Comparison of ENCODE assay signal across 8 mouse cellular contexts in the genomic region with DNA sequence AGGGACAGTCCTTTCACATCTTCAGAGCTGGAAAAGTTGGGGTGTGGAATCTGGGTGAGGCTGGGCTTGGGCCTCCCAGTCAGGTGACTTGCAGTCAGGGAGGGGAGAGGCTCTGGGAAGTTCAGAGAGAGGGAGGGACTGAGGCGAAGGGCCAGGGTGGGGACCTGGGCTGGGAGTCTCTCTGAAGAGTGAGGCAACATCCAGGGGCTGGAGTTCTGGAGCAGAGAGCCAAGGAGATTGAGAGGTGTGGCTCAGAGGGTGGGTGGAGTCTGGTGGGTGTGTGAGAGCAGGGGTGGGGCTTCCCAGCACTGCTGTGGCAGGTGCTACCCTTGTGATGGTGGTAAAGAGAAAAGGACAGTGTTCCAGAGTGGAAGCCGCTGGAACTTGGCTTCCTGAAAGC. TPM values are rescaled to one million over a fixed set of nuclear protein-coding genes. Genes with fewer than 3 reads are reported as not detected.
DNase-seq lines count a peak whose midpoint lies in the region; ATAC-seq lines count a peak whose summit lies in the region.

No protein-coding gene starts in this region.

- H3K27ac ChIP-seq in midbrain, embryonic 10.5 days (replicated peaks): peak overlapping the region; percentile 63
- H3K27ac ChIP-seq in midbrain, embryonic 11.5 days (ENCODE audit: low read depth, low read length): no peak overlapping the region
- no peak overlapping the region for H3K27ac ChIP-seq in liver, embryonic 12.5 days
- no peak overlapping the region for H3K27ac ChIP-seq in forebrain, embryonic 15.5 days (replicated peaks)

- H3K27me3 ChIP-seq in midbrain, embryonic 10.5 days (ENCODE audit: low read depth, poor library complexity, severe bottlenecking): peaks cover 87% of the 10 kb centered on the region
- peaks cover 19% of the 10 kb centered on the region for H3K27me3 ChIP-seq in midbrain, embryonic 11.5 days (ENCODE audit: control insufficient read depth, insufficient read depth, low read length)
- peaks cover 78% of the 10 kb centered on the region for H3K27me3 ChIP-seq in liver, embryonic 12.5 days (replicated peaks)
- H3K27me3 ChIP-seq in forebrain, embryonic 15.5 days: peaks cover 6% of the 10 kb centered on the region; the same call in 1 of the 2 replicates

- DNase-seq in midbrain, embryonic 10.5 days (ENCODE audit: low spot score): no peak
- no peak for DNase-seq in midbrain, embryonic 11.5 days (ENCODE audit: low spot score, missing footprints)
- peak; percentile 98 for DNase-seq in heart, adult 11 months
- DNase-seq in testis, postnatal 10 days (ENCODE audit: low spot score): peak; percentile 62
- no peak for DNase-seq in neural tube, embryonic 10.5 days (ENCODE audit: extremely low spot score, low spot score)

- no peaks in the 10 kb centered on the region for H3K9me3 ChIP-seq in midbrain, embryonic 10.5 days (replicated peaks)
- H3K9me3 ChIP-seq in midbrain, embryonic 11.5 days (ENCODE audit: control insufficient read depth, low read length): no peaks in the 10 kb centered on the region
- no peaks in the 10 kb centered on the region for H3K9me3 ChIP-seq in liver, embryonic 12.5 days (replicated peaks)
- H3K9me3 ChIP-seq in forebrain, embryonic 15.5 days: no peaks in the 10 kb centered on the region

- no peak overlapping the region for H3K4me3 ChIP-seq in midbrain, embryonic 10.5 days
- H3K4me3 ChIP-seq in midbrain, embryonic 11.5 days (ENCODE audit: low read depth, low read length): no peak overlapping the region
- H3K4me3 ChIP-seq in liver, embryonic 12.5 days: no peak overlapping the region
- H3K4me3 ChIP-seq in forebrain, embryonic 15.5 days: no peak overlapping the region

- no peak overlapping the region for H3K4me2 ChIP-seq in midbrain, embryonic 11.5 days
- no peak overlapping the region for H3K4me2 ChIP-seq in liver, embryonic 12.5 days
- no peak overlapping the region for H3K4me2 ChIP-seq in forebrain, embryonic 15.5 days (replicated peaks)

- H3K36me3 ChIP-seq in midbrain, embryonic 10.5 days: no peaks in the 10 kb centered on the region
- H3K36me3 ChIP-seq in midbrain, embryonic 11.5 days (ENCODE audit: control insufficient read depth, insufficient read depth, low read length): no peaks in the 10 kb centered on the region
- no peaks in the 10 kb centered on the region for H3K36me3 ChIP-seq in liver, embryonic 12.5 days
- H3K36me3 ChIP-seq in forebrain, embryonic 15.5 days: no peaks in the 10 kb centered on the region

- no peak overlapping the region for H3K9ac ChIP-seq in midbrain, embryonic 11.5 days (ENCODE audit: low read length)
- H3K9ac ChIP-seq in liver, embryonic 12.5 days: no peak overlapping the region
- no peak overlapping the region for H3K9ac ChIP-seq in forebrain, embryonic 15.5 days (replicated peaks)

- no peak for ATAC-seq in midbrain, embryonic 11.5 days (ENCODE audit: low FRiP score)
- peak; percentile 42 for ATAC-seq in liver, embryonic 12.5 days
- no peak for ATAC-seq in forebrain, embryonic 15.5 days (replicated peaks)
- no peak for ATAC-seq in CD4-positive, CD25-positive, alpha-beta regulatory T cell, adult 4 months

- WGBS in midbrain, embryonic 10.5 days: 24% methylated on average over 2 of the region's 2 CpGs
- WGBS in midbrain, embryonic 11.5 days: 37% methylated on average over 2 of the region's 2 CpGs
- 44% methylated on average over 2 of the region's 2 CpGs for WGBS in liver, embryonic 12.5 days (ENCODE audit: insufficient replicate concordance)
- WGBS in forebrain, embryonic 15.5 days: 38% methylated on average over 2 of the region's 2 CpGs

- H3K4me1 ChIP-seq in midbrain, embryonic 10.5 days: peaks cover 91% of the 10 kb centered on the region
- peaks cover 19% of the 10 kb centered on the region for H3K4me1 ChIP-seq in midbrain, embryonic 11.5 days (ENCODE audit: control insufficient read depth, insufficient read depth, low read length)
- H3K4me1 ChIP-seq in liver, embryonic 12.5 days: peaks cover 41% of the 10 kb centered on the region
- peaks cover 22% of the 10 kb centered on the region for H3K4me1 ChIP-seq in forebrain, embryonic 15.5 days

RNA-seq across cellular contexts. Expression of a gene that starts 35.7 kb away (rescaled TPM):
- polyA plus RNA-seq in midbrain, embryonic 10.5 days (2016; fragmentation: Nextera tagmentation; extraction: Ambion mirVana): 14.1 and 14.3 TPM in 2 replicates
- polyA plus RNA-seq in midbrain, embryonic 11.5 days (2014; fragmentation: Nextera tagmentation; extraction: Ambion mirVana): 5.5 and 5.9 TPM in 2 replicates
- polyA plus RNA-seq in liver, embryonic 12.5 days (2016; fragmentation: Nextera tagmentation; extraction: Ambion mirVana): 8.6 and 9.8 TPM in 2 replicates
- 14.2 and 15.1 TPM in 2 replicates for polyA plus RNA-seq in forebrain, embryonic 15.5 days (2015; fragmentation: Nextera tagmentation; extraction: Ambion mirVana)
- polyA plus RNA-seq in CD4-positive, CD25-positive, alpha-beta regulatory T cell, adult 4 months (2017; shearing (Covaris generic)): 10 to 100 TPM; 34.4 to 35.5 TPM

RNA-seq across cellular contexts. Expression of a gene that starts 51.9 kb away (rescaled TPM):
- 45.0 and 46.3 TPM in 2 replicates for polyA plus RNA-seq in midbrain, embryonic 10.5 days (2016; fragmentation: Nextera tagmentation; extraction: Ambion mirVana)
- 40.2 and 42.7 TPM in 2 replicates for polyA plus RNA-seq in midbrain, embryonic 11.5 days (2014; fragmentation: Nextera tagmentation; extraction: Ambion mirVana)
- polyA plus RNA-seq in liver, embryonic 12.5 days (2016; fragmentation: Nextera tagmentation; extraction: Ambion mirVana): 26.4 and 29.6 TPM in 2 replicates
- polyA plus RNA-seq in forebrain, embryonic 15.5 days (2015; fragmentation: Nextera tagmentation; extraction: Ambion mirVana): 52.9 and 54.3 TPM in 2 replicates
- polyA plus RNA-seq in CD4-positive, CD25-positive, alpha-beta regulatory T cell, adult 4 months (2017; shearing (Covaris generic)): 10 to 100 TPM; 34.3 to 38.8 TPM

Comparison
In these comparisons a context has a peak if more than half of its experiments do, and no peak if none do; other contexts are left out.
1. DNase-seq: peak in heart, adult 11 months (single experiment) and testis, postnatal 10 days (single experiment); none in midbrain, embryonic 10.5 days (single experiment), midbrain, embryonic 11.5 days (single experiment) and neural tube, embryonic 10.5 days (single experiment).